Mouse (Mus musculus) ES-E14 (cell line): ENCODE measurements around the gene Mcat. TPM values are rescaled to one million over a fixed set of nuclear protein-coding genes. Genes with fewer than 3 reads are reported as not detected.

Experiments used
- DNase-seq: peaks from one replicate; pipeline ENCODE4 v3.0.0-alpha.2; 2013; ENCODE audit warnings: low read depth, low spot score
- H3K27ac ChIP-seq: 2 replicates; pipeline ENCODE4 v1.5.1; 2012; ENCODE audit warnings: low read depth, mild to moderate bottlenecking, low read length, moderate library complexity, mixed read lengths; ENCODE audit not compliant: poor library complexity, insufficient read depth, severe bottlenecking
- H3K36me3 ChIP-seq: 2 replicates; pipeline ENCODE4 v1.6.1; 2012; ENCODE audit warnings: mild to moderate bottlenecking, low read length, moderate library complexity, mixed read lengths; ENCODE audit not compliant: control insufficient read depth, poor library complexity, insufficient read depth, severe bottlenecking
- H3K4me1 ChIP-seq, 2 experiments: fragments of 150-350 bp in 1 of 2; sonication (generic) in 1 of 2; 2 replicates each; pipeline ENCODE4 v1.6.1; 2012; ENCODE audit warnings: low read length in 2 of 2, mild to moderate bottlenecking in 1 of 2, mixed read lengths in 1 of 2; ENCODE audit not compliant: control insufficient read depth in 2 of 2, insufficient read depth in 2 of 2, poor library complexity in 1 of 2
- H3K4me3 ChIP-seq, 2 experiments: fragments of 150-350 bp in 1 of 2; sonication (generic) in 1 of 2; 2 replicates each; pipeline ENCODE4 v1.5.1; 2012; ENCODE audit warnings: low read length in 2 of 2, low read depth in 1 of 2, mild to moderate bottlenecking in 1 of 2, mixed read lengths in 1 of 2; ENCODE audit not compliant: insufficient read depth in 1 of 2, poor library complexity in 1 of 2, severe bottlenecking in 1 of 2
- H3K9ac ChIP-seq: 2 replicates; pipeline ENCODE4 v1.6.1; 2012; ENCODE audit warnings: low read depth, mild to moderate bottlenecking, low read length, mixed read lengths; ENCODE audit not compliant: poor library complexity, insufficient read depth, severe bottlenecking
- H3K9me3 ChIP-seq: fragments of 150-350 bp; sonication (generic); 2 replicates; pipeline ENCODE4 v1.6.1; 2012; ENCODE audit warnings: low read depth, mild to moderate bottlenecking, low read length; ENCODE audit not compliant: control insufficient read depth, insufficient read depth
- CHD2 ChIP-seq: IDR thresholded peaks from 2 replicates; pipeline ENCODE4 v1.6.1; 2014; ENCODE audit warnings: mild to moderate bottlenecking, low read depth, low read length, inconsistent platforms
- HCFC1 ChIP-seq: IDR thresholded peaks from 2 replicates; pipeline ENCODE4 v1.6.1; 2012; ENCODE audit warnings: low read length, inconsistent platforms, borderline replicate concordance; ENCODE audit not compliant: insufficient read depth
- MAFK ChIP-seq: IDR thresholded peaks from 2 replicates; pipeline ENCODE4 v1.6.1; 2014; ENCODE audit warnings: mild to moderate bottlenecking, low read depth, low read length, inconsistent platforms; ENCODE audit not compliant: insufficient read depth
- ZC3H11A ChIP-seq: IDR thresholded peaks from 2 replicates; pipeline ENCODE4 v1.6.1; 2012; ENCODE audit warnings: low read depth, mild to moderate bottlenecking, inconsistent platforms, low read length, borderline replicate concordance
- ZNF384 ChIP-seq: IDR thresholded peaks from 2 replicates; pipeline ENCODE4 v1.6.1; 2012; ENCODE audit warnings: low read depth, low read length, inconsistent platforms
- in situ Hi-C, 2 experiments: fragments of 600-800 bp; cut with MboI; formaldehyde crosslinking; loops; one replicate each; pipeline ENCODE4 v1.15.1; 2025; ENCODE audit warnings: low sequenced_read_pairs in 2 of 2, inconsistent platforms in 1 of 2; ENCODE audit not compliant: unreplicated experiment in 2 of 2
- total RNA-seq: library from RNA; depleted of rRNA; stranded (reverse); fragments of 300-350 nt; gene quantifications from 2 replicates; pipeline ENCODE4 v1.2.3, GENCODE M21; 2012

Mcat gene
- total RNA-seq, 1 experiment, result 30.9 TPM

DNA sequence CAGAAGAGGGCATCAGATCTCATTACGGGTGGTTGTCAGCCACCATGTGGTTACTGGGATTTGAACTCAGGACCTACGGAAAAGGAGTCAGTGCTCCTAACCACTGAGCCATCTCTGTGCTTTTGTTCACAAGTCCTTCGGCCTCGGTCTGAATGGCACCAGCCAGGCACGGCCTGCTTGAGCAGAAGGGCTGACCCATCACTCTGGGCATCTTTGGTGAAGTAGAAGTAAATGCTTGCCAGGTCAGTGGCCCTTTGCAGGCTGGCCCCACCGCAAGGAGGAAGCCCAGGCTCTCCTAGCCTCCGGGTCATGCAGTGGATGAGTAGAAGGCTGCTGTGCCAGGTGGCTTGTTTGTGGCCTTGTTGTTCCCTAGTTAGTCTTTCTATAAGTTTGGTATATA, 39.8 kb upstream of the Mcat start:
- H3K9ac ChIP-seq, result no peak overlapping the region
- H3K36me3 ChIP-seq, result no peaks in the 10 kb centered on the region
- no peak for DNase-seq
- no peak overlapping the region for H3K27ac ChIP-seq
- no peak overlapping the region for H3K4me3 ChIP-seq
- no peaks in the 10 kb centered on the region for H3K4me1 ChIP-seq
- in situ Hi-C loops, result no loop called here
- TF ChIP-seq HCFC1 (no peak), ZNF384 (no peak), MAFK (no peak), ZC3H11A (no peak), CHD2 (no peak)
- H3K9me3 ChIP-seq, result no peaks in the 10 kb centered on the region

DNA sequence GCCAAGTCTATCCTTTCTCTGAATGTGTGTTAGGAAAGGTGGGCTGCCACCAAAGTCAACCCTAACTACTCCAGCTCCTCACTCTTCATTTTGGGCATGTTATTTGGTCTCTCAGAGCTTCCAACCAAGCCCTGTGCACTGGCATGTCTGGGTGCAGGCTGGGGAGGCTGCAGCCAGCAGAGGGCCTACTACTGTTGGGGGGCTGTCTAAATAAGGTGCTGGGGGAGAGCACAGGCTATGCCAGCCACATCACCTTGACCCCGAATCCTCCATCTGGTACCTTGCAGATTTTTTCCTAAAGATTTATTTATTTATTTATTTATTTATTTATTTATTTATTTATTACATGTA, 39.4 kb upstream of the Mcat start:
- Histone ChIP-seq H3K27ac (no peak overlapping the region), H3K9me3 (no peaks in the 10 kb centered on the region), H3K4me1 (no peaks in the 10 kb centered on the region), H3K9ac (no peak overlapping the region), H3K4me3 (no peak overlapping the region), H3K36me3 (no peaks in the 10 kb centered on the region)
- TF ChIP-seq HCFC1 (no peak), ZNF384 (no peak), CHD2 (no peak), MAFK (no peak), ZC3H11A (no peak)
- no peak for DNase-seq
- in situ Hi-C loops, result no loop called here

DNA sequence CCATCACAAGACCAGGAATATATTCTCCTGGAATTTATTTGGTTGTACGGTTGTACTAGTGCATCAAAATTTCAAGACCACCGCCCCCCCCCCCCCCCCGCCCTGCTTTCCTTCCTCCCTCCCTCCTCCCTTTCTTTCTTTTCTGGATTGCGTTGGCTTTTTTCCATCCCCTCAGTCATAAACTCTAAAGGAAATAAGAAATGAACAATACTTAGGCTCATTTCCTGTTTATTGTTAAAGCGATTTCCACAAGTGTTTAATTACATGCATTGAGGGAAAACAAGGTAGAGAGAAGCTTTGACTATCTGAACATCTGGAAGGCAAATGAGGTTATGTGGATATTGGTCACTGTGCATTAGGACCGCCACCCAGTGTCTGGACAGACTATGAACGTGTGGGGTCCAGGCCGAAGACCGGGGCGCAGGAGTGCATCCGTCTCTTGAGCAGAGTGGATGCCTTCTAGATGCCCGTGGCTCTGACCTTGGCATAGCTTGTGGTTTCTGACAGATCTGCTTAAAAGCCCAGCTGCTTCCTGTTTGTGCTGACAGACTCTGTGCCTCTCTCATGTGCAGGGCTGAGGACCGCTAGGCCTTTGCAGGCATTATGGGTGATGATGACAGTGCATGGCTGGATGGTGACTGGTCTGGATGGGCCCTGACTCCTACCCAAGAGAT, 38.9 kb upstream of the Mcat start:
- in situ Hi-C loops, result no loop called here
- H3K9me3 ChIP-seq, result no peaks in the 10 kb centered on the region
- DNase-seq, result no peak
- H3K36me3 ChIP-seq, result no peaks in the 10 kb centered on the region
- H3K4me1 ChIP-seq, result no peaks in the 10 kb centered on the region
- TF ChIP-seq CHD2, result no peak
- no peak for TF ChIP-seq HCFC1
- no peak for TF ChIP-seq ZC3H11A
- TF ChIP-seq ZNF384, result no peak
- no peak for TF ChIP-seq MAFK
- H3K9ac ChIP-seq, result no peak overlapping the region
- no peak overlapping the region for H3K4me3 ChIP-seq
- H3K27ac ChIP-seq, result no peak overlapping the region

DNA sequence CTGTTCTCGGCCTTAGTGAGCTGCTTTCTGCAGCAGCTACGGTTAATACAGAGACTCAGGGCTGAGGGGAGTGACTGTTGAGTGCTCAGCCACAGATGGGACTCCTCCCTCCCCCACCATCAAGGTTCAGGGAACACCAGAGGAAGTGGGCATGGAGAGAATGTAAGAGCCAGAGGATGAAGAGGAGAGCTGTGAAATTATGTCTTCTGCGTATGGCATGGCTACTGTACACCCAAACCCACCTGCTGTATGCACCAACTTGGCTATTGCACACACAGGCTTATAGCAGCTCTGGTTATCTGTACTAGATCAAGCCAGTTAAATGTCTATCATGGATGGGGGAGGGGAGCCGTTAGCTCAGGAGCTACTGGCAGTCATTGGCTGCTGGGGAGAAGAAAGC, 37.6 kb upstream of the Mcat start:
- Histone ChIP-seq H3K27ac (no peak overlapping the region), H3K9me3 (no peaks in the 10 kb centered on the region), H3K36me3 (no peaks in the 10 kb centered on the region), H3K4me1 (no peaks in the 10 kb centered on the region), H3K4me3 (no peak overlapping the region), H3K9ac (no peak overlapping the region)
- no peak for DNase-seq
- in situ Hi-C loops, result no loop called here
- no peak for TF ChIP-seq MAFK
- no peak for TF ChIP-seq ZNF384
- no peak for TF ChIP-seq HCFC1
- TF ChIP-seq CHD2, result no peak
- TF ChIP-seq ZC3H11A, result no peak

DNA sequence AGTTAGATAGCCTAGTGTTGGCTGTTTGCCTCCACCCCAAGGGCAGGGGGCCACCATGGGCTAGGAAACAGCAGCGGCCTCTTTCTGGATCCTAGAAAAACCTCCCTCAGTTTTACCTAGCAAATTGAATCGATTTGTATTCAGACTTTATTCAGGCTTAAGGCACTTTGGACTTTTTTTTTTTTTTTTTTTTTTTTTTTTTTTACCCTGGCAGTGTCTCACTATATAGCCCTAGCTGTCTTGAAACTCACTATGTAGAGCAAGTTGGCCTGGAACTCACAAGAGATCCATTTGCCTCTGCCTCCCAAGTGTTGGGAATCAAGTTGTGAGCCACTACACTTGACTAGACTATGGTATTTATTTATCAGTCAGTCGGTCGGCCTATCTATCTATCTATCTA, 33.2 kb upstream of the Mcat start:
- no peaks in the 10 kb centered on the region for H3K9me3 ChIP-seq
- no peak for TF ChIP-seq CHD2
- no peak for TF ChIP-seq ZNF384
- no peak for TF ChIP-seq HCFC1
- TF ChIP-seq MAFK, result no peak
- no peak for TF ChIP-seq ZC3H11A
- H3K9ac ChIP-seq, result no peak overlapping the region
- peaks cover 0 to 4% of the 10 kb centered on the region in 2 experiments; a peak in 1 of 4 replicates for H3K4me1 ChIP-seq
- peaks cover 5% of the 10 kb centered on the region; the same call in 1 of the 2 replicates for H3K36me3 ChIP-seq
- in situ Hi-C loops, result no loop called here
- H3K4me3 ChIP-seq, result no peak overlapping the region
- DNase-seq, result no peak
- no peak overlapping the region for H3K27ac ChIP-seq
